Mouse (Mus musculus): Measurements from ENCODE around the gene Gm20518. TPM values are rescaled to one million over a fixed set of nuclear protein-coding genes. Genes with fewer than 3 reads are reported as not detected.

The Gm20518 gene
- polyA plus RNA-seq, 1 experiment, result 0.07 TPM

GRCm38 (mm10) chr16:17929211-17929610 lies 37.7 kb upstream of the Gm20518 start:
- no peak for TF ChIP-seq GATA1 (IDR thresholded peaks at IDR 0.05; ENCODE audit: low read length)
- no peak for TF ChIP-seq TAL1 (IDR thresholded peaks at IDR 0.05; ENCODE audit: low read length)
- Histone ChIP-seq H3K9me3 (ENCODE audit: control insufficient read depth, low read length) (no peaks in the 10 kb centered on the region), H3K27me3 (ENCODE audit: control insufficient read depth) (no peaks in the 10 kb centered on the region), H3K4me3 (replicated peaks) (no peak overlapping the region), H3K36me3 (ENCODE audit: control insufficient read depth) (peaks cover 22% of the 10 kb centered on the region), H3K4me1 (ENCODE audit: control insufficient read depth) (peaks cover 62% of the 10 kb centered on the region)

- Histone ChIP-seq H3K4me3 (replicated peaks) (peak overlapping the region; percentile 86), H3K36me3 (ENCODE audit: control insufficient read depth) (peaks cover 22% of the 10 kb centered on the region), H3K4me1 (ENCODE audit: control insufficient read depth) (peaks cover 61% of the 10 kb centered on the region), H3K27me3 (ENCODE audit: control insufficient read depth) (no peaks in the 10 kb centered on the region), H3K9me3 (ENCODE audit: control insufficient read depth, low read length) (no peaks in the 10 kb centered on the region)
- TF ChIP-seq GATA1 (IDR thresholded peaks at IDR 0.05; ENCODE audit: low read length) (no peak), TAL1 (IDR thresholded peaks at IDR 0.05; ENCODE audit: low read length) (no peak)
Observed at GRCm38 (mm10) chr16:17928627-17929104, 37.2 kb upstream of the Gm20518 start.

- Histone ChIP-seq H3K9me3 (ENCODE audit: control insufficient read depth, low read length) (no peaks in the 10 kb centered on the region), H3K27me3 (ENCODE audit: control insufficient read depth) (no peaks in the 10 kb centered on the region), H3K4me1 (ENCODE audit: control insufficient read depth) (peaks cover 61% of the 10 kb centered on the region), H3K4me3 (replicated peaks) (peak within 1 kb of the TSS; percentile 86), H3K36me3 (ENCODE audit: control insufficient read depth) (peaks cover 22% of the 10 kb centered on the region)
- TF ChIP-seq GATA1 (IDR thresholded peaks at IDR 0.05; ENCODE audit: low read length) (no peak), TAL1 (IDR thresholded peaks at IDR 0.05; ENCODE audit: low read length) (no peak)
Observed at GRCm38 (mm10) chr16:17928087-17928580, 36.7 kb upstream of the Gm20518 start, which contains the start of gene Slc25a1. Gene Slc25a1 (minus strand): TSS chr16:17928219.

GRCm38 (mm10) chr16:17927351-17928082 lies 36.0 kb upstream of the Gm20518 start:
- Histone ChIP-seq H3K4me1 (ENCODE audit: control insufficient read depth) (peaks cover 65% of the 10 kb centered on the region), H3K36me3 (ENCODE audit: control insufficient read depth) (peaks cover 22% of the 10 kb centered on the region), H3K27me3 (ENCODE audit: control insufficient read depth) (no peaks in the 10 kb centered on the region), H3K9me3 (ENCODE audit: control insufficient read depth, low read length) (no peaks in the 10 kb centered on the region), H3K4me3 (replicated peaks) (peak overlapping the region; percentile 86)
- TF ChIP-seq TAL1 (IDR thresholded peaks at IDR 0.05; ENCODE audit: low read length), result no peak
- TF ChIP-seq GATA1 (IDR thresholded peaks at IDR 0.05; ENCODE audit: low read length), result no peak

- H3K27me3 ChIP-seq (ENCODE audit: control insufficient read depth), result peaks cover 25% of the 10 kb centered on the region
- H3K4me3 ChIP-seq (replicated peaks), result peak overlapping the region; percentile 90
- no peaks in the 10 kb centered on the region for H3K9me3 ChIP-seq (ENCODE audit: control insufficient read depth, low read length)
- peaks cover 22% of the 10 kb centered on the region for H3K36me3 ChIP-seq (ENCODE audit: control insufficient read depth)
- no peak for TF ChIP-seq TAL1 (IDR thresholded peaks at IDR 0.05; ENCODE audit: low read length)
- peaks cover 55% of the 10 kb centered on the region for H3K4me1 ChIP-seq (ENCODE audit: control insufficient read depth)
Observed at GRCm38 (mm10) chr16:17922163-17922538, 30.7 kb upstream of the Gm20518 start.

- Histone ChIP-seq H3K27me3 (ENCODE audit: control insufficient read depth) (peaks cover 31% of the 10 kb centered on the region), H3K4me3 (replicated peaks) (peak overlapping the region; percentile 90), H3K36me3 (ENCODE audit: control insufficient read depth) (peaks cover 22% of the 10 kb centered on the region), H3K9me3 (ENCODE audit: control insufficient read depth, low read length) (no peaks in the 10 kb centered on the region), H3K4me1 (ENCODE audit: control insufficient read depth) (peaks cover 49% of the 10 kb centered on the region)
- TF ChIP-seq TAL1 (IDR thresholded peaks at IDR 0.05; ENCODE audit: low read length) (no peak), GATA1 (IDR thresholded peaks at IDR 0.05; ENCODE audit: low read length) (no peak)
Observed at GRCm38 (mm10) chr16:17921325-17922162, 30.1 kb upstream of the Gm20518 start.

- TF ChIP-seq GATA1 (IDR thresholded peaks at IDR 0.05; ENCODE audit: low read length) (no peak), TAL1 (IDR thresholded peaks at IDR 0.05; ENCODE audit: low read length) (no peak)
- Histone ChIP-seq H3K4me3 (replicated peaks) (peak overlapping the region; percentile 90), H3K4me1 (ENCODE audit: control insufficient read depth) (peaks cover 49% of the 10 kb centered on the region)
Observed at GRCm38 (mm10) chr16:17920586-17920985, 29.1 kb upstream of the Gm20518 start.

GRCm38 (mm10) chr16:17914307-17915249 lies 23.1 kb upstream of the Gm20518 start, which contains the start of gene Gsc2:
Gene Gsc2 (minus strand): TSS chr16:17915059.
- Histone ChIP-seq H3K27me3 (ENCODE audit: control insufficient read depth) (peaks cover 76% of the 10 kb centered on the region), H3K4me1 (ENCODE audit: control insufficient read depth) (peaks cover 20% of the 10 kb centered on the region), H3K4me3 (replicated peaks) (peak within 1 kb of the TSS; percentile 7), H3K36me3 (ENCODE audit: control insufficient read depth) (no peaks in the 10 kb centered on the region; the same call in 1 of the 2 replicates), H3K9me3 (ENCODE audit: control insufficient read depth, low read length) (peaks cover 20% of the 10 kb centered on the region)
- TF ChIP-seq GATA1 (IDR thresholded peaks at IDR 0.05; ENCODE audit: low read length) (no peak), TAL1 (IDR thresholded peaks at IDR 0.05; ENCODE audit: low read length) (no peak)

More at GRCm38 (mm10) chr16:17920586-17920985, 29.1 kb upstream of the Gm20518 start:
- H3K9me3 ChIP-seq (ENCODE audit: control insufficient read depth, low read length), result no peaks in the 10 kb centered on the region
- H3K27me3 ChIP-seq (ENCODE audit: control insufficient read depth), result peaks cover 41% of the 10 kb centered on the region
- H3K36me3 ChIP-seq (ENCODE audit: control insufficient read depth), result peaks cover 13% of the 10 kb centered on the region

Measured in erythroblast, embryonic 14.5 days (primary cell).